Mouse (Mus musculus): ENCODE data around the gene Zfp367.

Gene Zfp367

GRCm38 (mm10) chr13:64091006-64091405 is 62.0 kb downstream of the Zfp367 start:
- DNase-seq (ENCODE audit: low spot score in 2 of 2) = no peak

GRCm38 (mm10) chr13:64090278-64090677 is 62.7 kb downstream of the Zfp367 start:
- DNase-seq (ENCODE audit: low spot score in 2 of 2) = no peak

GRCm38 (mm10) chr13:64089130-64089529 is 63.9 kb downstream of the Zfp367 start, which contains the start of gene Hsd17b3:
Hsd17b3 (minus strand) TSS chr13:64089230.
- no peak for DNase-seq (ENCODE audit: low spot score in 2 of 2)

- DNase-seq (ENCODE audit: low spot score in 2 of 2) = no peak
Observed at GRCm38 (mm10) chr13:64088057-64088456, 64.9 kb downstream of the Zfp367 start.

- no peak for DNase-seq (ENCODE audit: low spot score in 2 of 2)
Observed at GRCm38 (mm10) chr13:64086036-64086435, 67.0 kb downstream of the Zfp367 start.

- DNase-seq (ENCODE audit: low spot score in 2 of 2) = no peak
Observed at GRCm38 (mm10) chr13:64083331-64083730, 69.7 kb downstream of the Zfp367 start.

Data from spleen, postnatal 36 days (tissue).